Mouse (Mus musculus) limb, embryonic 12.5 days (tissue): Measurements from ENCODE around the gene Tomm40l. TPM values are rescaled to one million over a fixed set of nuclear protein-coding genes. Genes with fewer than 3 reads are reported as not detected.

Source experiments
- ATAC-seq: fragments of 200-750 bp; cut with Nextera tagmentation; 2 replicates; pipeline ENCODE4 v1.8.0; 2017; ENCODE audit warnings: low read depth, moderate TSS enrichment; ENCODE audit not compliant: insufficient number of reproducible peaks, insufficient read depth, low FRiP score, low TSS enrichment
- H3K27ac ChIP-seq: fragments of 300-500 bp; sonication (generic); 2 replicates; pipeline ENCODE4 v1.5.1; 2016; ENCODE audit warnings: mild to moderate bottlenecking, moderate library complexity
- H3K27me3 ChIP-seq: fragments of 300-500 bp; sonication (generic); 2 replicates; pipeline ENCODE4 v1.6.1; 2016; ENCODE audit warnings: mild to moderate bottlenecking, moderate library complexity
- H3K36me3 ChIP-seq: fragments of 300-500 bp; sonication (generic); 2 replicates; pipeline ENCODE4 v1.6.1; 2016; ENCODE audit warnings: mild to moderate bottlenecking, moderate library complexity
- H3K4me1 ChIP-seq: fragments of 300-500 bp; sonication (generic); replicated peaks from 2 replicates; pipeline ENCODE4 v1.6.1; 2016
- H3K4me2 ChIP-seq: fragments of 300-500 bp; sonication (generic); 2 replicates; pipeline ENCODE4 v1.6.1; 2016; ENCODE audit warnings: mild to moderate bottlenecking, moderate library complexity
- H3K4me3 ChIP-seq: fragments of 300-500 bp; sonication (generic); replicated peaks from 2 replicates; pipeline ENCODE4 v1.5.1; 2016; ENCODE audit warnings: mild to moderate bottlenecking
- H3K9ac ChIP-seq: fragments of 300-500 bp; sonication (generic); replicated peaks from 2 replicates; pipeline ENCODE4 v1.6.1; 2016; ENCODE audit warnings: mild to moderate bottlenecking, moderate library complexity
- H3K9me3 ChIP-seq: fragments of 300-500 bp; sonication (generic); 2 replicates; pipeline ENCODE4 v1.6.1; 2016; ENCODE audit warnings: mild to moderate bottlenecking, moderate library complexity
- WGBS: fragments of 180-500 bp; shearing (Covaris S2); methylation state at CpG from one replicate; pipeline ENCODE4 v1.1.7; 2016; 5-methylcytosine and 5-hydroxymethylcytosine counted together
- polyA plus RNA-seq: library from polyadenylated mRNA; unstranded; fragments of >200 nt; fragmentation: Nextera tagmentation; extraction: Ambion mirVana; gene quantifications from 2 replicates; pipeline ENCODE4 v1.2.1, GENCODE M21; 2016

Tomm40l gene
- polyA plus RNA-seq, 1 experiment from 2014 or later = 31.9 TPM

DNA sequence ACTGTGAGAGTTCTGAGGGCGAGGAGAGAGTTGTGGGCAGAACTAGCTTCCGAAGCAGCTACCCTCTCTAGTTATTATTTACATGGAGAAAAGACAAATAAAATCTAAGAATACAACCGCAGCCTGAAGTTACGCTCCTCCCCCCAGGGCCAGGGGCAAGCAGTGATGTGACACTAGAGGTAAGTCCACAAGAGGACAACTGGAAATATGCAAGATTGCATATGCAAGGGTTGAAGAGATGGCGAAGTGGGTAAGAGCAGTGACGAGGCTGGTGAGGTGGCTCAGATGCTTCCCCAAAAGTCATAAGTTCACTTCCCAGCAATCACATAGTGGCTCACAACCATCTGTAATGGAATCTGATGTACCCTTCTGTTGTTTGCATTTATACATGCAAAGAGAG is 854 bp upstream of the Tomm40l start:
- peaks cover 10% of the 10 kb centered on the region for H3K4me1 ChIP-seq
- H3K9ac ChIP-seq = no peak overlapping the region; the same call in 1 of the 2 replicates
- WGBS = 83% methylated on average over 6 of the region's 6 CpGs
- H3K36me3 ChIP-seq = peaks cover 22% of the 10 kb centered on the region
- ATAC-seq = no peak
- peak overlapping the region; percentile 86 for H3K27ac ChIP-seq
- H3K9me3 ChIP-seq = no peaks in the 10 kb centered on the region
- H3K27me3 ChIP-seq = no peaks in the 10 kb centered on the region
- H3K4me3 ChIP-seq = peak overlapping the region; percentile 59
- H3K4me2 ChIP-seq = peak overlapping the region; percentile 46

DNA sequence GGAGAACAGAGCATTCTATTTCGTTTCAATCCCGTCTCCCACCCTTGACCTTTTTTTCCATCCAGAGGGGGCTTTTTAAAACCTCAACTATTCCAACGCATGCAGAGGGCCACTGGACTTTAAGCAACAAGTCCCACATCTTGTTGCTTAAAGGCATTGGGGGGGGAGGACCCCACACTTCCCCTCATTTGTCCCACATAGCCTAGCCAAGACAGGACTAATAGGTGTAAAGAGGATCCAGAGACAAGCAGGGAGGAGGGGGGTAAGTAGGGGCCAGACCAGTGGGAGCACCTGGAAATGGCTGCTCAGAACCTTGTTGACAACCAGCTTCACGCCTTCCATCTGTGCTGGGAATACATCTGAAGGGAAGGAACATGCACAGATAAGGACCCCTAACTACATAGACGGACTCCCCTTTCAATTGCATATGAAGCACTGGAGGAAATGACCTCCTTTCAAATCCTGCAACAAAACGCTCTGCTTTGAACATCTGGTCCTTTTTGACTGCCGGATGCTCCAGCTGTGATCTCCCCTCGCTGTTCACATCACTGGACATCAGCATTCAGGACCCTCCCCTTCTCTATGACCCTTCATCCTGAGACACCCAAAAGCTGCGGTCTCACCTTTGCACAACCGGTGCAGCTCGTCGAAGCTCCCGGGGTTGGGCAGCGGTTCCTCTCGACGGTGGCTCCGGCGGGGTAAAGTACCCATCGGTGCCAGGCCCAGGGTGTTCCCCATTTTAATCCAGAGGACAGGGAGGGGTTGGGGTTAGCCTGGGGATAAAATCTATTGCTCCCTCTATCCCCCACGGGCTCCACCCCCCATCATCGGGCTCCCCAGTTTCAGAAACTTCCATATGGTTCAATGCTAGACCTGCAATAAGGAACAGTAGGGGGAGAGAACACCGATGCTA is 777 bp downstream of the Tomm40l start:
- Histone ChIP-seq H3K9me3 (no peaks in the 10 kb centered on the region), H3K4me2 (peak overlapping the region; percentile 87), H3K4me1 (peaks cover 10% of the 10 kb centered on the region), H3K36me3 (peaks cover 25% of the 10 kb centered on the region), H3K4me3 (peak overlapping the region; percentile 59), H3K27me3 (no peaks in the 10 kb centered on the region), H3K27ac (no peak overlapping the region), H3K9ac (peak overlapping the region; percentile 58)
- peak; percentile 4; the same call in 1 of the 2 replicates for ATAC-seq
- WGBS = 6% methylated on average over 22 of the region's 22 CpGs

DNA sequence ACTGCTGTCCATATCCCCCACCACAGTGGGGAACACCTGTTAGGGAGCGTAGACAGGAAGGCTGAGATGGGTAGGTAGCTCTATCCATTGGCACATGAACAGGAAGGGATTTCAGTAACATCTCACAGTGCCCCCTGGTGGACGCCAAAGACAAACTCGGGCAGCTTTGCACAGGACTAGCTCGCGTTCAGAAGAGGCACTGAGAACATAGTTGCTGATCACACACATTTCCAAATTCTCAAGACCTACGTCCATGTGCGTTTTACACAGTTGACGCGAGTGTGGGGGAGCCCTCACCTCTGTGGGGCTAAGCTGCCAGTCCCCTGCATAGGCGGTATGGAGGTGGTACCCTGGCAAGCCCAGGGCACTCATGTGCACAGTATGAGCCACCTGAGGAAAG is 1.4 kb downstream of the Tomm40l start:
- peaks cover 25% of the 10 kb centered on the region for H3K36me3 ChIP-seq
- ATAC-seq = no peak
- peaks cover 10% of the 10 kb centered on the region for H3K4me1 ChIP-seq
- no peak overlapping the region for H3K9ac ChIP-seq
- H3K9me3 ChIP-seq = no peaks in the 10 kb centered on the region
- 8% methylated on average over 10 of the region's 10 CpGs for WGBS
- no peak overlapping the region for H3K27ac ChIP-seq
- H3K4me3 ChIP-seq = peak overlapping the region; percentile 59; the same call in 1 of the 2 replicates
- no peaks in the 10 kb centered on the region for H3K27me3 ChIP-seq
- peak overlapping the region; percentile 87 for H3K4me2 ChIP-seq

DNA sequence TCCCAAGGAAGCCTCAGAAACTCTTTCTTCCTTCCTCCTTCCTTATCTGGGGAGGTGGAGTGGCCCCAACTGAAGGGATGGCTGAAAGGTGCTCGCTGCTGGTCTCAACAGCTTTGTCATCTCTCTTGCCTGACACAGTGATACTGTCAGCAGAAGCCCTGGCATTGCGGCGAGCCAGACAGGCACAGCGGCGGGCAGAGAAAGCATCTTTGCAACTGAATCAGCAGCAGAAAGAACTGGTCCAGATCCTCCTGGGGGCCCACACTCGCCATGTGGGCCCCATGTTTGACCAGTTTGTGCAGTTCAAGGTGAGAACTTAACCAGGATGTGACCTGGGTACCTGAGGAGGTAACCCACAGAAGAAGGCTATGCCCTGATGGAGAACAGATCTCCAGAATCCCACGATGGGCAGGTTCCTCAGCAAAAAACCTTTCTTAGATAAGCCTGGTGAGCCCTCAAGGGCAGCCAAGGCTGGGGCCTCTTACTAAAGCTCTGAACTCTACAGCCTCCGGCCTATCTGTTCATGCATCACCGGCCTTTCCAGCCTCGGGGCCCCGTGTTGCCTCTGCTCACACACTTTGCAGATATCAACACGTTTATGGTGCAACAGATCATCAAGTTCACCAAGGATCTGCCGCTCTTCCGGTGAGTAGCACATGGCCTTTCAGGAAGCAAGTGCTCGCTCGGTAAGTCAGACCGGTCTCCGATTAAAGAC is 5.9 kb downstream of the Tomm40l start:
- 92% methylated on average over 18 of the region's 18 CpGs for WGBS
- H3K36me3 ChIP-seq = peaks cover 25% of the 10 kb centered on the region
- no peak overlapping the region for H3K4me2 ChIP-seq
- no peak overlapping the region for H3K27ac ChIP-seq
- no peaks in the 10 kb centered on the region for H3K9me3 ChIP-seq
- H3K4me3 ChIP-seq = no peak overlapping the region
- no peak overlapping the region for H3K9ac ChIP-seq
- peaks cover 6% of the 10 kb centered on the region for H3K4me1 ChIP-seq
- H3K27me3 ChIP-seq = 0 out of 2 replicates have a peak, but pooled peaks cover 5% of the 10 kb centered on the region
- no peak for ATAC-seq

DNA sequence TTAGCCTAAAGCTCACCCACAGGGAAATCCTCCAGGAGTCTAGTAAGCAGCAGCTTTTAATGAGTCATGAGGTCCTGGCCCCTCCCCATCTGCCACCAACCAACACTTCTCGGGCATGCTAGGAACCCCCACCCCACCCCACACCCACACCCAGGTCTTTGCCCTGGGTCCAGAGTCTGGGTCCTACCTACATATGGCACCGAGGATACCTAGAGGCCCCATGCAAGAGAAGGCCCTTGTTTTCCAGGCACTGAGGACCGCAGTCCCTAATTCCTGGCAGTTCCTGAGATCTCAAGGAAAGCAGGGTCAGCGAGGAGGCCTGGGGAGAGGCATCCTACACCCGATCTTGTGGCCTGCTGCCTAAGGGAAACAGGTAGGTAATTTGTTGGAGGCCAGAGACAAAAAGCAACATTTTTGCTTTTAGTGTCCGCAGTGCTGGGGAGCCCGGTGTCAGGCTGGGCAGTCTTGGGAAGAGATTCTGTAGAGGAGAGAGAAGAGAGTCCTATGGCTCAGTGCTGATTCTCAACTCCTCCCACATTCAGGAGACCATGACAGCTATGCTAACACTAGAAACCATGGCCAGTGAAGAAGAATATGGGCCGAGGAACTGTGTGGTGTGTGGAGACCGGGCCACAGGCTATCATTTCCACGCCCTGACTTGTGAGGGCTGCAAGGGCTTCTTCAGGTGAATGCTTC is 8.4 kb downstream of the Tomm40l start, which contains the start of gene Nr1i3:
Nr1i3 (plus strand) TSS at position 170 of the 696 bp plus-strand sequence.
- no peak within 1 kb of the TSS for H3K4me2 ChIP-seq
- H3K27ac ChIP-seq = no peak within 1 kb of the TSS
- H3K27me3 ChIP-seq = peaks cover 13% of the 10 kb centered on the region; the same call in 1 of the 2 replicates
- H3K4me3 ChIP-seq = no peak within 1 kb of the TSS
- peaks cover 11% of the 10 kb centered on the region; the same call in 1 of the 2 replicates for H3K36me3 ChIP-seq
- H3K4me1 ChIP-seq = no peaks in the 10 kb centered on the region
- H3K9ac ChIP-seq = no peak within 1 kb of the TSS
- WGBS = 71% methylated on average over 10 of the region's 10 CpGs
- no peak for ATAC-seq
- no peaks in the 10 kb centered on the region for H3K9me3 ChIP-seq

DNA sequence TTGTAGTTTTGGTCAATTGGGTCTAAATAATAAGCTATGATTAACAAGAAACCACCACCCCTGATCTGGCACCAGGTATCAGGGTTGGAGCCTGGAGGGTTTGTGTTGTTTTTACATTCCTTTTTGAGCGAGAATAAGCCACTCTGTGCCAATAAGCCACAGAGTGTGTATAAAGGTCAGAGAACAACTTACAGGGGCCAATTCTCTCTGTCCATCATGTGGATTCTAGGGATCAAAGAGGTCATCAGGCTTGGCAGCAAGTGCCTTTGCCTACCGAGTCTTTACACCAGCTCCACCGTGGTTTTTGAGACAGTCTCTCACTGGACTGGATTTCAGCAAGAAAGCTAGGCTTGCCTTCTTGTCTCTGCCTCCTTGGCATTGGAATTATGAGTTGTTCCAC is 9.5 kb downstream of the Tomm40l start:
- no peak overlapping the region for H3K27ac ChIP-seq
- H3K4me3 ChIP-seq = no peak overlapping the region
- H3K27me3 ChIP-seq = peaks cover 13% of the 10 kb centered on the region; the same call in 1 of the 2 replicates
- no peaks in the 10 kb centered on the region for H3K9me3 ChIP-seq
- H3K36me3 ChIP-seq = 0 out of 2 replicates have a peak, but pooled peaks cover under 1% of the 10 kb centered on the region
- ATAC-seq = no peak
- no peak overlapping the region for H3K9ac ChIP-seq
- no peaks in the 10 kb centered on the region for H3K4me1 ChIP-seq
- WGBS = 59% methylated on average over 3 of the region's 3 CpGs
- no peak overlapping the region for H3K4me2 ChIP-seq

DNA sequence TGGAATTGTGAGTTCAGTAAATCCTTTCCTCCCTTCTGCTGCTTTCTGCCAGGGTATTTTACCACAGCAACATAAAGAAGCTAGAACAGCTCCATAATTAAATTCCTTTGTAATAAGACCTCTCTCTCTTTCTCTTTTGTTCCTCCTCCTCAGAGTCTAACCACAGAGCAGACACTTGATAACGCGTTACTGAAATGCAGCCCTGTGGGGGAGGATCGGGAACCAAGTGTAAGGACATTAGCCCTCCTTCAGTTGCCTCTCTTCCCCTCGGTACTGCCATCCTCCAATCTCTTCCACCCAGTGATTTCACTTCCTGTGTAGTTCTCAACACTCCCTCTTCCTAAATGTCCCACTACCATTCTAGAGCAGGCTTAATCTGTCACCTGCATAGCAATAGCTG is 12.9 kb downstream of the Tomm40l start:
- H3K36me3 ChIP-seq = no peaks in the 10 kb centered on the region
- 13% methylated on average over 4 of the region's 4 CpGs for WGBS

DNA sequence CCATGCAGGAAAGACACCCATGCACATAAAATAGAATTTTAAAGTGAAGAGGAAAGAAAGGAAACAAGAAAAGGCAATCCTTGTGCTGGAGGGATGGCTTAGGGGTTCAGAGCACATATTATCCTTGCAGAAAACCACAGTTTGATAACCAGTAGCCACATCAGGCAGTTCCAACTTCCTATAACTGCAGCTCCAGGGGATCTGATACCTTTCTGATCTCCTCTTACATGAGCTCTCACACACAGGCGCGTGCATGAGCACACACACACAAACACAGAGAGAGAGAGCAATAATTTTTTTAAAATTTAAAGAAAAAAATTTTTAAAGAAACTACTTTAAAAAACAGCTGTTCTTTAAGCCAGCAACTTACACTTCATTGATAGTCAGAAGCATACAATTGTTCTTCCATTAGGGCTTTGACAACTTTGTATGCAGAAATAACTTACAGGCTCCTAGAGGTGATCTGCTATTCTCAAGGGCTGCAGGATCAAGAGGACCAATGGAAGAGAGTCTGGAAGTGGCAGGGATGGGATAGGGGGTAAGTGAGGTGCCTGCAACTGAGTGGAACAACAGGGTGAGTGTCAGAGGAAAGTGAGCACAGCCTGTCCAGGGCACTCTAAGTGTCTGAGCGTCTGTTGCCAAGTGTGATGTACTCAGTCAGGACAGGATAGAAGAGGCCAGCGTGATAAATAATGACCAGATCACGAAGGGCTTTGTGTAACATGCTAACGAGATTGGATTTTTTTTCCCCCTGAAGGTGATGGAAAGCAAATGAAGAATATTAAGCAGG is 16.4 kb downstream of the Tomm40l start:
- H3K4me1 ChIP-seq = no peaks in the 10 kb centered on the region
- WGBS = 76% methylated on average over 6 of the region's 6 CpGs
- H3K4me3 ChIP-seq = no peak overlapping the region
- H3K27ac ChIP-seq = no peak overlapping the region
- H3K9ac ChIP-seq = no peak overlapping the region
- H3K36me3 ChIP-seq = no peaks in the 10 kb centered on the region
- peaks cover 10% of the 10 kb centered on the region; the same call in 1 of the 2 replicates for H3K27me3 ChIP-seq
- no peak for ATAC-seq
- H3K9me3 ChIP-seq = no peaks in the 10 kb centered on the region
- no peak overlapping the region for H3K4me2 ChIP-seq

More for the DNA sequence above, 12.9 kb downstream of the Tomm40l start:
- Histone ChIP-seq H3K4me3 (no peak overlapping the region), H3K27me3 (peaks cover 15% of the 10 kb centered on the region; the same call in 1 of the 2 replicates), H3K9ac (no peak overlapping the region), H3K27ac (no peak overlapping the region), H3K4me2 (no peak overlapping the region), H3K4me1 (no peaks in the 10 kb centered on the region), H3K9me3 (no peaks in the 10 kb centered on the region)
- ATAC-seq = no peak

DNA sequence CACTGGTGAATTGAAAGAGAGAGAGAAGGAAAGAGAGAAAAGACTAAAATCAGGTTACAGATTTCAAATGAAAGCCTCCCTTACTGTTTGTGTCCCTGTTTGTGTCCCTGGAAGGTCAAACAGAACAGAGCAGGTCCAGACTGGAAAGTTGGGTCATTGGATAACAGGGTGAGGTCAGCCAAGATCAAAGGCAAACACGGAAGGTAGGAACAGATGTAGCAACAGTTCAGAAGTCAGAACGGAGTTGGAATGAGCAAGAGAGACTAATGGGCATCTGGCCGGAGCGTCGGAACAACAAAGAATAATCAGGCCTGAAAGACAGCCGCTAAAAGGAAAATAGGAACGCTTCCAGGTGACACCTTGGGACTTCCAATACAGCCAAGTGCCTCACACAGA is 18.1 kb downstream of the Tomm40l start:
- H3K4me3 ChIP-seq = no peak overlapping the region
- peaks cover 4% of the 10 kb centered on the region; the same call in 1 of the 2 replicates for H3K27me3 ChIP-seq
- H3K36me3 ChIP-seq = no peaks in the 10 kb centered on the region
- 21% methylated on average over 7 of the region's 7 CpGs for WGBS
- ATAC-seq = no peak
- H3K4me2 ChIP-seq = no peak overlapping the region
- H3K9ac ChIP-seq = no peak overlapping the region
- H3K4me1 ChIP-seq = no peaks in the 10 kb centered on the region
- no peak overlapping the region for H3K27ac ChIP-seq
- H3K9me3 ChIP-seq = no peaks in the 10 kb centered on the region

DNA sequence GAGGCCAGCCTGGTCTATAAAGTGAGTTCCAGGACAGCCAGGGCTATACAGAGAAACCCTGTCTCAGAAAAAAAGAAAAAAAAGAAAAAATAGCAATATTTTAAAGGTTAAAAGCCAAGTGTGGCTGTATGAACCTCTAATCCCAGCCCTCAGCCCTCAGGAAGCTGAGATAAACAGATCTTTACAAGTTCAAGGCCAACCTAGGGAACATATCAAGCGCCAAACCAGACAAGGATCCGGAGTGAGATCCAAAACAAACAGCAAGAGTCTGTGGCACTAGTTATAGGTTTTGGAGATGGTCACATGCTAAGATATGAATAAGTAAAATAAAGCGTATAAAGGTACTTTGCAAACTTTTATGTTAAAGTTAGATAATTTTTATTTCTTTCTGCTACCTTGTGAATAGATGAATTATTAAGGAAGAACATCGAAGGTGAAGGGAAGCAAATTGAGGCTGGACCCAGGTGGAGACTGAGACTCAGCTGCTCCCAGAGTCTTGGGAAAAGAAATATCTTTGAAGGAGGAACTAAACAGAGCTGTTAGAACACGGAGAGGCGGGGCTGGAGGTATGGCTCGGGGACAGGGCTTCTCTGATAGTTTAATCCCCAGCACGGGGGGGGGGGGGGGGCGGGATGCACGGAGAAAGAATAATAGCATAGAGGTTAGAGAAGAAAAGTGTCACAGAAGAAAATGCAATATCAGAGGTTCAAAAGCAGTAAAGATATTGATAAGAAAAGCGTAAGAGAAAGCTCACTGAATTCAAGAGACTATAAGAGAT is 18.7 kb downstream of the Tomm40l start:
- no peak overlapping the region for H3K4me3 ChIP-seq
- no peak for ATAC-seq
- H3K9me3 ChIP-seq = no peaks in the 10 kb centered on the region
- H3K36me3 ChIP-seq = no peaks in the 10 kb centered on the region
- H3K27ac ChIP-seq = no peak overlapping the region
- H3K9ac ChIP-seq = no peak overlapping the region
- H3K27me3 ChIP-seq = peaks cover 7% of the 10 kb centered on the region; the same call in 1 of the 2 replicates
- no peak overlapping the region for H3K4me2 ChIP-seq
- 65% methylated on average over 9 of the region's 11 CpGs for WGBS
- no peaks in the 10 kb centered on the region for H3K4me1 ChIP-seq
